Mouse (Mus musculus): Measurements from ENCODE around the gene Arih2. TPM values are rescaled to one million over a fixed set of nuclear protein-coding genes. Genes with fewer than 3 reads are reported as not detected.

The Arih2 gene
- polyA plus RNA-seq, 1 experiment from 2014 or later, result 62.1 TPM

- Histone ChIP-seq H3K9ac (ENCODE audit: low read length) (0 out of 2 replicates have a peak overlapping the region, but pooled peaks have one; percentile 16), H3K4me2 (ENCODE audit: low read depth, low read length, severe bottlenecking) (no peak overlapping the region), H3K27me3 (ENCODE audit: control insufficient read depth, insufficient read depth, low read length) (no peaks in the 10 kb centered on the region), H3K36me3 (ENCODE audit: control insufficient read depth, insufficient read depth, low read length) (peaks cover 19% of the 10 kb centered on the region; the same call in 1 of the 2 replicates), H3K9me3 (ENCODE audit: control insufficient read depth, low read length) (no peaks in the 10 kb centered on the region), H3K4me3 (ENCODE audit: low read depth, low read length) (no peak overlapping the region), H3K27ac (ENCODE audit: low read depth, low read length) (no peak overlapping the region), H3K4me1 (replicated peaks; ENCODE audit: control insufficient read depth, insufficient read depth, low read length) (peaks cover 32% of the 10 kb centered on the region)
- DNase-seq (ENCODE audit: low spot score) (peak; percentile 88), ATAC-seq (replicated peaks; ENCODE audit: low FRiP score) (no peak)
- WGBS, result 49% methylated on average over 26 of the region's 26 CpGs
Observed at GRCm38 (mm10) chr9:108573774-108574690, 75.2 kb downstream of the Arih2 start.

- no peaks in the 10 kb centered on the region for H3K9me3 ChIP-seq (ENCODE audit: control insufficient read depth, low read length)
- H3K9ac ChIP-seq (ENCODE audit: low read length), result no peak overlapping the region
- DNase-seq (ENCODE audit: low spot score) (no peak), ATAC-seq (replicated peaks; ENCODE audit: low FRiP score) (no peak)
- H3K27me3 ChIP-seq (ENCODE audit: control insufficient read depth, insufficient read depth, low read length), result no peaks in the 10 kb centered on the region
- peaks cover 19% of the 10 kb centered on the region; the same call in 1 of the 2 replicates for H3K36me3 ChIP-seq (ENCODE audit: control insufficient read depth, insufficient read depth, low read length)
- no peak overlapping the region for H3K27ac ChIP-seq (ENCODE audit: low read depth, low read length)
- H3K4me3 ChIP-seq (ENCODE audit: low read depth, low read length), result no peak overlapping the region
- 82% methylated on average over 10 of the region's 10 CpGs for WGBS
- peaks cover 36% of the 10 kb centered on the region for H3K4me1 ChIP-seq (replicated peaks; ENCODE audit: control insufficient read depth, insufficient read depth, low read length)
- no peak overlapping the region for H3K4me2 ChIP-seq (ENCODE audit: low read depth, low read length, severe bottlenecking)
Observed at GRCm38 (mm10) chr9:108572321-108572720, 76.9 kb downstream of the Arih2 start.

GRCm38 (mm10) chr9:108571401-108571973 lies 77.7 kb downstream of the Arih2 start:
- no peaks in the 10 kb centered on the region for H3K9me3 ChIP-seq (ENCODE audit: control insufficient read depth, low read length)
- no peak overlapping the region for H3K4me3 ChIP-seq (ENCODE audit: low read depth, low read length)
- no peak overlapping the region for H3K27ac ChIP-seq (ENCODE audit: low read depth, low read length)
- DNase-seq (ENCODE audit: low spot score) (no peak), ATAC-seq (replicated peaks; ENCODE audit: low FRiP score) (no peak)
- H3K4me1 ChIP-seq (replicated peaks; ENCODE audit: control insufficient read depth, insufficient read depth, low read length), result peaks cover 28% of the 10 kb centered on the region
- H3K27me3 ChIP-seq (ENCODE audit: control insufficient read depth, insufficient read depth, low read length), result no peaks in the 10 kb centered on the region
- no peak overlapping the region for H3K9ac ChIP-seq (ENCODE audit: low read length)
- H3K4me2 ChIP-seq (ENCODE audit: low read depth, low read length, severe bottlenecking), result no peak overlapping the region
- peaks cover 19% of the 10 kb centered on the region; the same call in 1 of the 2 replicates for H3K36me3 ChIP-seq (ENCODE audit: control insufficient read depth, insufficient read depth, low read length)
- WGBS, result 95% methylated on average over 16 of the region's 16 CpGs

- peaks cover 18% of the 10 kb centered on the region; the same call in 1 of the 2 replicates for H3K36me3 ChIP-seq (ENCODE audit: control insufficient read depth, insufficient read depth, low read length)
- H3K9ac ChIP-seq (ENCODE audit: low read length), result peak overlapping the region; percentile 57
- no peaks in the 10 kb centered on the region for H3K9me3 ChIP-seq (ENCODE audit: control insufficient read depth, low read length)
- peak overlapping the region; percentile 51 for H3K4me3 ChIP-seq (ENCODE audit: low read depth, low read length)
- ATAC-seq (replicated peaks; ENCODE audit: low FRiP score) (peak; percentile 4; the same call in 1 of the 2 replicates), DNase-seq (ENCODE audit: low spot score) (peak; percentile 86)
- peak overlapping the region; percentile 93 for H3K4me2 ChIP-seq (ENCODE audit: low read depth, low read length, severe bottlenecking)
- H3K4me1 ChIP-seq (replicated peaks; ENCODE audit: control insufficient read depth, insufficient read depth, low read length), result peaks cover 28% of the 10 kb centered on the region
- H3K27me3 ChIP-seq (ENCODE audit: control insufficient read depth, insufficient read depth, low read length), result no peaks in the 10 kb centered on the region
- 3% methylated on average over 40 of the region's 40 CpGs for WGBS
- peak overlapping the region; percentile 53; the same call in 1 of the 2 replicates for H3K27ac ChIP-seq (ENCODE audit: low read depth, low read length)
Observed at GRCm38 (mm10) chr9:108570207-108570896, 78.8 kb downstream of the Arih2 start.

- Histone ChIP-seq H3K4me1 (replicated peaks; ENCODE audit: control insufficient read depth, insufficient read depth, low read length) (peaks cover 28% of the 10 kb centered on the region), H3K27ac (ENCODE audit: low read depth, low read length) (peak within 1 kb of the TSS; percentile 53; the same call in 1 of the 2 replicates), H3K4me2 (ENCODE audit: low read depth, low read length, severe bottlenecking) (peak within 1 kb of the TSS; percentile 93), H3K27me3 (ENCODE audit: control insufficient read depth, insufficient read depth, low read length) (no peaks in the 10 kb centered on the region), H3K9ac (ENCODE audit: low read length) (peak within 1 kb of the TSS; percentile 57), H3K9me3 (ENCODE audit: control insufficient read depth, low read length) (no peaks in the 10 kb centered on the region), H3K36me3 (ENCODE audit: control insufficient read depth, insufficient read depth, low read length) (peaks cover 16% of the 10 kb centered on the region; the same call in 1 of the 2 replicates), H3K4me3 (ENCODE audit: low read depth, low read length) (peak within 1 kb of the TSS; percentile 51)
- WGBS, result 7% methylated on average over 42 of the region's 42 CpGs
- DNase-seq (ENCODE audit: low spot score) (peak; percentile 96), ATAC-seq (replicated peaks; ENCODE audit: low FRiP score) (peak; percentile 65)
Observed at GRCm38 (mm10) chr9:108569381-108570206, 79.6 kb downstream of the Arih2 start, which contains the start of gene Dalrd3. TSS of gene Dalrd3 (plus strand) at chr9:108569886.

- no peak for DNase-seq (ENCODE audit: low spot score)
- H3K36me3 ChIP-seq (ENCODE audit: control insufficient read depth, insufficient read depth, low read length), result peaks cover 23% of the 10 kb centered on the region
- H3K4me1 ChIP-seq (replicated peaks; ENCODE audit: control insufficient read depth, insufficient read depth, low read length), result peaks cover 19% of the 10 kb centered on the region
- H3K4me3 ChIP-seq (ENCODE audit: low read depth, low read length), result peak overlapping the region; percentile 69
- ATAC-seq (replicated peaks; ENCODE audit: low FRiP score), result no peak
- H3K4me2 ChIP-seq (ENCODE audit: low read depth, low read length, severe bottlenecking), result peak overlapping the region; percentile 99; the same call in 1 of the 2 replicates
- H3K27me3 ChIP-seq (ENCODE audit: control insufficient read depth, insufficient read depth, low read length), result no peaks in the 10 kb centered on the region
- no peak overlapping the region for H3K9ac ChIP-seq (ENCODE audit: low read length)
- H3K27ac ChIP-seq (ENCODE audit: low read depth, low read length), result no peak overlapping the region
- H3K9me3 ChIP-seq (ENCODE audit: control insufficient read depth, low read length), result no peaks in the 10 kb centered on the region
- WGBS, result 78% methylated on average over 17 of the region's 17 CpGs
Observed at GRCm38 (mm10) chr9:108568511-108568921, 80.7 kb downstream of the Arih2 start.

GRCm38 (mm10) chr9:108567931-108568419 lies 81.2 kb downstream of the Arih2 start:
- DNase-seq (ENCODE audit: low spot score) (no peak), ATAC-seq (replicated peaks; ENCODE audit: low FRiP score) (no peak; the same call in 1 of the 2 replicates)
- no peak overlapping the region for H3K27ac ChIP-seq (ENCODE audit: low read depth, low read length)
- H3K27me3 ChIP-seq (ENCODE audit: control insufficient read depth, insufficient read depth, low read length), result no peaks in the 10 kb centered on the region
- H3K9ac ChIP-seq (ENCODE audit: low read length), result peak overlapping the region; percentile 87
- peaks cover 19% of the 10 kb centered on the region for H3K4me1 ChIP-seq (replicated peaks; ENCODE audit: control insufficient read depth, insufficient read depth, low read length)
- H3K36me3 ChIP-seq (ENCODE audit: control insufficient read depth, insufficient read depth, low read length), result peaks cover 18% of the 10 kb centered on the region
- 5% methylated on average over 18 of the region's 18 CpGs for WGBS
- H3K9me3 ChIP-seq (ENCODE audit: control insufficient read depth, low read length), result no peaks in the 10 kb centered on the region
- H3K4me3 ChIP-seq (ENCODE audit: low read depth, low read length), result peak overlapping the region; percentile 69
- peak overlapping the region; percentile 99 for H3K4me2 ChIP-seq (ENCODE audit: low read depth, low read length, severe bottlenecking)

Measured in forebrain, embryonic 11.5 days (tissue).